Mouse (Mus musculus): Measurements from ENCODE around the gene Osbpl2. TPM values are rescaled to one million over a fixed set of nuclear protein-coding genes. Genes with fewer than 3 reads are reported as not detected.

The Osbpl2 gene
- polyA plus RNA-seq, 1 experiment from 2014 or later, result 38.2 TPM

- Histone ChIP-seq H3K27me3 (ENCODE audit: control insufficient read depth, insufficient read depth, low read length) (no peaks in the 10 kb centered on the region), H3K9ac (replicated peaks; ENCODE audit: low read depth, low read length) (no peak overlapping the region), H3K36me3 (ENCODE audit: control insufficient read depth, insufficient read depth, low read length) (peaks cover 14% of the 10 kb centered on the region), H3K4me3 (ENCODE audit: low read depth, low read length) (no peak overlapping the region), H3K27ac (ENCODE audit: low read length) (no peak overlapping the region), H3K4me1 (ENCODE audit: control insufficient read depth, insufficient read depth, low read length) (no peaks in the 10 kb centered on the region), H3K9me3 (ENCODE audit: control insufficient read depth, low read depth, low read length) (no peaks in the 10 kb centered on the region), H3K4me2 (replicated peaks; ENCODE audit: low read depth, low read length) (no peak overlapping the region)
- no peak for ATAC-seq (ENCODE audit: insufficient number of reproducible peaks, insufficient read depth, low FRiP score, low read depth)
- WGBS, result 79% methylated on average over 10 of the region's 12 CpGs
These were observed 77.7 kb downstream of the Osbpl2 start for GRCm38 (mm10) chr2:180196610-180197322.

GRCm38 (mm10) chr2:180197323-180198037 lies 78.4 kb downstream of the Osbpl2 start:
- Histone ChIP-seq H3K36me3 (ENCODE audit: control insufficient read depth, insufficient read depth, low read length) (peaks cover 12% of the 10 kb centered on the region), H3K4me3 (ENCODE audit: low read depth, low read length) (no peak overlapping the region), H3K27me3 (ENCODE audit: control insufficient read depth, insufficient read depth, low read length) (no peaks in the 10 kb centered on the region), H3K4me2 (replicated peaks; ENCODE audit: low read depth, low read length) (no peak overlapping the region), H3K9ac (replicated peaks; ENCODE audit: low read depth, low read length) (no peak overlapping the region), H3K9me3 (ENCODE audit: control insufficient read depth, low read depth, low read length) (no peaks in the 10 kb centered on the region), H3K27ac (ENCODE audit: low read length) (no peak overlapping the region), H3K4me1 (ENCODE audit: control insufficient read depth, insufficient read depth, low read length) (no peaks in the 10 kb centered on the region)
- 89% methylated on average over 10 of the region's 10 CpGs for WGBS
- ATAC-seq (ENCODE audit: insufficient number of reproducible peaks, insufficient read depth, low FRiP score, low read depth), result no peak

GRCm38 (mm10) chr2:180198782-180199181 lies 79.7 kb downstream of the Osbpl2 start:
- Histone ChIP-seq H3K9me3 (ENCODE audit: control insufficient read depth, low read depth, low read length) (no peaks in the 10 kb centered on the region), H3K4me2 (replicated peaks; ENCODE audit: low read depth, low read length) (no peak overlapping the region), H3K27ac (ENCODE audit: low read length) (no peak overlapping the region), H3K9ac (replicated peaks; ENCODE audit: low read depth, low read length) (no peak overlapping the region), H3K4me1 (ENCODE audit: control insufficient read depth, insufficient read depth, low read length) (no peaks in the 10 kb centered on the region), H3K27me3 (ENCODE audit: control insufficient read depth, insufficient read depth, low read length) (no peaks in the 10 kb centered on the region), H3K4me3 (ENCODE audit: low read depth, low read length) (no peak overlapping the region), H3K36me3 (ENCODE audit: control insufficient read depth, insufficient read depth, low read length) (peaks cover 6% of the 10 kb centered on the region)
- ATAC-seq (ENCODE audit: insufficient number of reproducible peaks, insufficient read depth, low FRiP score, low read depth), result no peak
- WGBS, result 95% methylated on average over 10 of the region's 10 CpGs

DNA sequence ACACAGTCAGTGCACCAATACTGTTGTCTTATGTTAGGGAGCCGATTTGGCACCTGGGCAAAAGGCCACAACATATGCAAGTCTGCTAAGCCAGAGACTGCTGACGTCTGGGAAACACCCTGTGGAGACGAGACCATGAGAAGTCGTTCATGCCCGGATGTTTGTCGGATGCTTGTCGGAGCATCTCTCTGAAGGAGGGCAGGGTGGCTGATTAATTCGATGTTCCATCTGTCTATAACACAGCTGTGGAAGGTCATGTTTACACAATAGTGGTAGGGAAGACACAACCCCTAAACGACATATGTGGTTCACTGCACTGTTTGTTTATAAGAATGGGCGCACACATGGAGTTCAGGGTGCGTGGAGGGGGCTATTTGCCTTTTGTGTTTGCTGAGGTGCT lies 81.6 kb downstream of the Osbpl2 start:
- Histone ChIP-seq H3K27ac (ENCODE audit: low read length) (no peak overlapping the region), H3K27me3 (ENCODE audit: control insufficient read depth, insufficient read depth, low read length) (no peaks in the 10 kb centered on the region)
- no peak for ATAC-seq (ENCODE audit: insufficient number of reproducible peaks, insufficient read depth, low FRiP score, low read depth)

DNA sequence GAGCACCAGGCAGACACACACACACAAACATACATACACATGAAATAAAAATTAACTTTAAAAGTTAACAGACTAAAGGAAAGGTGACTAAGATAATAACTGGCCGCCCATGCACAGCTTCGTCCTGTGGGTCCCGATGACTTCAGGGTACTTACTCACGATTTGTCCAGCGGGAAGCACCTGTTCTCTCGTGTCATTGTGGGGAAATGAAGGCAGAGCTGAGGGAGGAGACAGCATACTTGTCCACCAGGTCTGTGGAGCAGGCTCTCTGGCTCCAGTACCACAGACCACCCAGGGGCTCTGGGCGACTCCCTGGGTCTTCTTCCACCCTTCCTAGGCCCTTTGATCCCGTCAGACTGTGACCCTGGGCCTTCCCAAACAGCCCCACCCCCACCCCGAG lies 82.2 kb downstream of the Osbpl2 start:
- Histone ChIP-seq H3K4me1 (ENCODE audit: control insufficient read depth, insufficient read depth, low read length) (no peaks in the 10 kb centered on the region), H3K9ac (replicated peaks; ENCODE audit: low read depth, low read length) (no peak overlapping the region), H3K36me3 (ENCODE audit: control insufficient read depth, insufficient read depth, low read length) (peaks cover 6% of the 10 kb centered on the region), H3K27ac (ENCODE audit: low read length) (no peak overlapping the region), H3K9me3 (ENCODE audit: control insufficient read depth, low read depth, low read length) (no peaks in the 10 kb centered on the region), H3K4me3 (ENCODE audit: low read depth, low read length) (no peak overlapping the region), H3K27me3 (ENCODE audit: control insufficient read depth, insufficient read depth, low read length) (no peaks in the 10 kb centered on the region), H3K4me2 (replicated peaks; ENCODE audit: low read depth, low read length) (no peak overlapping the region)
- 68% methylated on average over 9 of the region's 9 CpGs for WGBS
- no peak for ATAC-seq (ENCODE audit: insufficient number of reproducible peaks, insufficient read depth, low FRiP score, low read depth)

More for the DNA sequence above, 81.6 kb downstream of the Osbpl2 start:
- Histone ChIP-seq H3K9ac (replicated peaks; ENCODE audit: low read depth, low read length) (no peak overlapping the region), H3K9me3 (ENCODE audit: control insufficient read depth, low read depth, low read length) (no peaks in the 10 kb centered on the region), H3K4me1 (ENCODE audit: control insufficient read depth, insufficient read depth, low read length) (no peaks in the 10 kb centered on the region), H3K4me3 (ENCODE audit: low read depth, low read length) (no peak overlapping the region), H3K4me2 (replicated peaks; ENCODE audit: low read depth, low read length) (no peak overlapping the region), H3K36me3 (ENCODE audit: control insufficient read depth, insufficient read depth, low read length) (peaks cover 3% of the 10 kb centered on the region)
- WGBS, result 45% methylated on average over 11 of the region's 11 CpGs

GRCm38 (mm10) chr2:180202263-180202662 lies 83.2 kb downstream of the Osbpl2 start:
- WGBS, result 91% methylated on average over 14 of the region's 14 CpGs
- peaks cover 6% of the 10 kb centered on the region for H3K36me3 ChIP-seq (ENCODE audit: control insufficient read depth, insufficient read depth, low read length)

DNA sequence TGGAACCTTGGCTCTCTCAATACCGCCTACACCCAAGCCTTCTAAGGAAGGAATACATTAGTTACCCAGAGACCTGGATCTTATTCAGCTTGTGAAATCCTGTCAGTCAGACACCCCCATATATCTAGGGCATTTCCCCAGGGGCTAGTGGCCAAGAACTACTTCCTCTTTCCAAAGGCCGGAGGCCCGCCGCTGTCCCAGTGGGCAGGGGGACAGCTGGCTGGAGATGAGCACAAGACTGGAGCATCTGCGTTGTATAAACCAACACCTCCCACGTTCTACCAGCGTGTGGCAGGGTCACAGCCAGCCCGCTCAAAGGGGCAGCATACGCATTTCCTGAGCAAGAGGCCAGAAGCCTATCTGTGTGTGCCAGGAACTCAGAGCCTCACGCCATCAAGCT lies 83.7 kb downstream of the Osbpl2 start:
- no peak overlapping the region for H3K27ac ChIP-seq (ENCODE audit: low read length)
- peaks cover 6% of the 10 kb centered on the region for H3K36me3 ChIP-seq (ENCODE audit: control insufficient read depth, insufficient read depth, low read length)
- 84% methylated on average over 10 of the region's 10 CpGs for WGBS
- H3K4me1 ChIP-seq (ENCODE audit: control insufficient read depth, insufficient read depth, low read length), result no peaks in the 10 kb centered on the region
- H3K4me2 ChIP-seq (replicated peaks; ENCODE audit: low read depth, low read length), result no peak overlapping the region
- no peak overlapping the region for H3K9ac ChIP-seq (replicated peaks; ENCODE audit: low read depth, low read length)
- H3K9me3 ChIP-seq (ENCODE audit: control insufficient read depth, low read depth, low read length), result no peaks in the 10 kb centered on the region
- H3K4me3 ChIP-seq (ENCODE audit: low read depth, low read length), result no peak overlapping the region
- H3K27me3 ChIP-seq (ENCODE audit: control insufficient read depth, insufficient read depth, low read length), result no peaks in the 10 kb centered on the region
- ATAC-seq (ENCODE audit: insufficient number of reproducible peaks, insufficient read depth, low FRiP score, low read depth), result no peak

More at GRCm38 (mm10) chr2:180202263-180202662, 83.2 kb downstream of the Osbpl2 start:
- Histone ChIP-seq H3K9me3 (ENCODE audit: control insufficient read depth, low read depth, low read length) (no peaks in the 10 kb centered on the region), H3K4me2 (replicated peaks; ENCODE audit: low read depth, low read length) (no peak overlapping the region), H3K27me3 (ENCODE audit: control insufficient read depth, insufficient read depth, low read length) (no peaks in the 10 kb centered on the region), H3K4me3 (ENCODE audit: low read depth, low read length) (no peak overlapping the region), H3K9ac (replicated peaks; ENCODE audit: low read depth, low read length) (no peak overlapping the region), H3K4me1 (ENCODE audit: control insufficient read depth, insufficient read depth, low read length) (no peaks in the 10 kb centered on the region), H3K27ac (ENCODE audit: low read length) (no peak overlapping the region)
- ATAC-seq (ENCODE audit: insufficient number of reproducible peaks, insufficient read depth, low FRiP score, low read depth), result no peak

- 85% methylated on average over 9 of the region's 9 CpGs for WGBS
- Histone ChIP-seq H3K4me3 (ENCODE audit: low read depth, low read length) (no peak overlapping the region), H3K36me3 (ENCODE audit: control insufficient read depth, insufficient read depth, low read length) (peaks cover 6% of the 10 kb centered on the region; the same call in 1 of the 2 replicates), H3K4me2 (replicated peaks; ENCODE audit: low read depth, low read length) (no peak overlapping the region), H3K9ac (replicated peaks; ENCODE audit: low read depth, low read length) (no peak overlapping the region), H3K4me1 (ENCODE audit: control insufficient read depth, insufficient read depth, low read length) (no peaks in the 10 kb centered on the region), H3K9me3 (ENCODE audit: control insufficient read depth, low read depth, low read length) (no peaks in the 10 kb centered on the region), H3K27me3 (ENCODE audit: control insufficient read depth, insufficient read depth, low read length) (no peaks in the 10 kb centered on the region), H3K27ac (ENCODE audit: low read length) (no peak overlapping the region)
- ATAC-seq (ENCODE audit: insufficient number of reproducible peaks, insufficient read depth, low FRiP score, low read depth), result no peak
These were observed 85.4 kb downstream of the Osbpl2 start for GRCm38 (mm10) chr2:180204501-180204900.

Measured in stomach, embryonic 14.5 days (tissue).